Mouse (Mus musculus): Measurements from ENCODE around the gene Spint2.

DNA sequence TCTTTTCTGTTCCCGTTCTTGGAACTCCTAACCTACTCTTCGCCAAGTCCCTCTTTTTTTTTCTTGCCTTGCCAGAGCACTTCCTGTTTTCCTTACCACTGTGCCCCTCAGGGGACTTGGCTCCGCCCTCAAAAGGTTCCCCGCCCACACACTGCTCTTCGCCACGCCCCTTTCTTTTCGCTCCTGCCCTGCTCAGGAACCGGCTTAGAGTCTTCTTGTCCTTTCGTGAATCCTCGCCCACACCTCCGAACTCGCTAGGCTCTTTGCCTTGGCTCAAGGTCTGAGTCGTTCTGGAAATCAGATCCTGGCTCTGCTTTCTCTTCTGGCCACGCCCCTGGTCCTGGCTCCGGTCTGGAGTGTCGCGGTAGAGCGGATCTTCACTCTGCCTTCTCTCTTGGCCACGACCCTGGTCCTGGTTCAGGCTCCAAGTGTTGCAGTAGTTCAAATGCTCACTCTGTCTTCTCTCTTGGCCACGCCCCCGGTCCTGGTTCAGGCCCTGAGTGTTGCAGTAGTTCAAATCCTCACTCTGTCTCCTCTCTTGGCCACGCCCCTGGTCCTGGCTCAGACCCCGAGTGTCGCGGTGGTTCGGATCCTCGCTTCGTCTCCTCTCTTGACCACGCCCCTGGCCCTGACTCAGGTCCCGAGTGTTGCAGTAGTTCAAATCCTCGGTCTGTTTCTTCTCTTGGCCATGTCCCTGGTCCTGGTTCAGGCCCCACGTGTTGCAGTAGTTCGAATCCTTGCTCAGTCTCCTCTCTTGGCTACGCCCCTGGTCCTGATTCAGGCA lies 70.1 kb downstream of the Spint2 start:
- TF ChIP-seq CTCF (IDR thresholded peaks at IDR 0.05; ENCODE audit: control insufficient read depth, insufficient read depth, insufficient replicate concordance, low read depth, low read length) (no peak), POLR2A (IDR thresholded peaks at IDR 0.05; ENCODE audit: control insufficient read depth, low read depth, low read length) (0 out of 2 replicates have a peak, but pooled peaks have one; percentile 28)

All from testis, adult 2 months (tissue).